Mouse (Mus musculus) neural tube, embryonic 15.5 days (tissue): Measurements from ENCODE around the gene Aip. TPM values are rescaled to one million over a fixed set of nuclear protein-coding genes. Genes with fewer than 3 reads are reported as not detected.

Experiments used
- ATAC-seq: fragments of 200-750 bp; cut with Nextera tagmentation; 2 replicates; pipeline ENCODE4 v1.8.0; 2017; ENCODE audit warnings: mild to moderate bottlenecking, moderate TSS enrichment, moderate library complexity; ENCODE audit not compliant: low FRiP score
- H3K27ac ChIP-seq: fragments of 300-500 bp; sonication (generic); replicated peaks from 2 replicates; pipeline ENCODE4 v1.5.1; 2015; ENCODE audit warnings: mild to moderate bottlenecking, inconsistent platforms
- H3K27me3 ChIP-seq: fragments of 300-500 bp; sonication (generic); replicated peaks from 2 replicates; pipeline ENCODE4 v1.6.1; 2015; ENCODE audit warnings: inconsistent platforms
- H3K36me3 ChIP-seq: fragments of 300-500 bp; sonication (generic); 2 replicates; pipeline ENCODE4 v1.6.1; 2015; ENCODE audit warnings: inconsistent platforms
- H3K4me1 ChIP-seq: fragments of 300-500 bp; sonication (generic); 2 replicates; pipeline ENCODE4 v1.6.1; 2015; ENCODE audit warnings: inconsistent platforms
- H3K4me2 ChIP-seq: fragments of 300-500 bp; sonication (generic); 2 replicates; pipeline ENCODE4 v1.6.1; 2015; ENCODE audit warnings: inconsistent platforms, mild to moderate bottlenecking, moderate library complexity
- H3K4me3 ChIP-seq: fragments of 300-500 bp; sonication (generic); replicated peaks from 2 replicates; pipeline ENCODE4 v1.5.1; 2015; ENCODE audit warnings: mild to moderate bottlenecking, inconsistent platforms
- H3K9ac ChIP-seq: fragments of 300-500 bp; sonication (generic); replicated peaks from 2 replicates; pipeline ENCODE4 v1.6.1; 2015; ENCODE audit warnings: mild to moderate bottlenecking, inconsistent platforms
- H3K9me3 ChIP-seq: fragments of 300-500 bp; sonication (generic); replicated peaks from 2 replicates; pipeline ENCODE4 v1.6.1; 2016; ENCODE audit warnings: inconsistent platforms
- WGBS: fragments of 180-500 bp; shearing (Covaris S2); methylation state at CpG from one replicate; pipeline ENCODE4 v1.1.7; 2015; ENCODE audit warnings: mixed read lengths; 5-methylcytosine and 5-hydroxymethylcytosine counted together
- polyA plus RNA-seq: library from polyadenylated mRNA; unstranded; fragments of >200 nt; fragmentation: Nextera tagmentation; extraction: Ambion mirVana; gene quantifications from 2 replicates; pipeline ENCODE4 v1.2.1, GENCODE M21; 2015

The Aip gene
- 105 and 111 TPM in 2 replicates for polyA plus RNA-seq

DNA sequence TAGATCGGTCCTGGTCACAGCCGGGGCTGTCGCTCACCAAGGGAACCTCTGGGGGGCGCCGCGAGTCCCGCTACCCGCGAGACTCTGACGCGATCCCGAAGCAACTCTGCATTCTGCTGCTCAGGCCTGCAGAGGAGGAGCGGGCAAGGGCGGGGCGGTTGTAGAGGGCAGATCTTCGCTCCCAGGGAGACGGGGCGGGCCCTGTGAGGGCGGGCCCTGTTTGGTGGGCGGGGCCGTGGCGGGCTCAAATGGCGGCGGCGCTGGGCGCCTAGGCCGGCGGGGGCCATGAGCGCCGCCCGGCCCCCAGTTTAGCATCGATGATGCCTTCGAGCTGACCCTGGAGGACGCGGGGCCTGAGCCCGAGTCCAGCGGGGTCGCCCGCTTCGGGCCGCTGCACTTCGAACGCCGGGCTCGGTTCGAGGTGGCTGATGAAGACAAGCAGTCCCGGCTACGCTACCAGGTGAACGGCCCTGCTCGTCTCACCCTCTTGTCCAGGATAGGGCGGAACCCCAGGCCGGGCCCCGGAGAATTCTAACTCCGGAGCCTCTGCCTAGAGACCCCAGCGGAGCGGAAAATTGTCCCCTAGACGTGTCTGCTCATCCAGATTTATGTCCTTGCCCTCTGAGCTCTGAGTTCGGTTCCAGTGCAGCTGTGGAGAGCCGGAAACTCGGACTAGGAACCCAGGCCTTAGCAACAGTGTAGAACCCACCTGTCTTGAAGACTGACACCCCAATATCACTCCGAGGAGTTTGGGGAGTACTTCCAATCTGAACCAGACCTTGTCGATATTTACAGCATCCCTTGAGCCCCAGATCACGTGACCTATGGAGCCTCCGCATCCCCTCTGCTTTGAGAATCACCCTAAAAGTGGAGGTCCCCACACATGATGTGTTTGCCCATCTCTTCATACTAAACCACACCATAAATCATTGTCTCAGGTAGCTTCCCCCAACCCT, at the start of gene Aip:
Gene Aip, minus strand, starts transcription at position 118 of the 956 bp plus-strand sequence.
- H3K9me3 ChIP-seq = no peaks in the 10 kb centered on the region
- H3K4me1 ChIP-seq = peaks cover 31% of the 10 kb centered on the region
- under 1% methylated on average over 63 of the region's 64 CpGs for WGBS
- peaks cover 20% of the 10 kb centered on the region for H3K36me3 ChIP-seq
- peak within 1 kb of the TSS; percentile 87 for H3K4me3 ChIP-seq
- H3K9ac ChIP-seq = peak within 1 kb of the TSS; percentile 85
- no peaks in the 10 kb centered on the region for H3K27me3 ChIP-seq
- peak within 1 kb of the TSS; percentile 80 for H3K27ac ChIP-seq
- H3K4me2 ChIP-seq = peak within 1 kb of the TSS; percentile 70
- peak; percentile 91 for ATAC-seq

- Histone ChIP-seq H3K9ac (no peak overlapping the region), H3K4me3 (no peak overlapping the region), H3K36me3 (no peaks in the 10 kb centered on the region), H3K27ac (no peak overlapping the region), H3K4me1 (peaks cover 25% of the 10 kb centered on the region), H3K9me3 (no peaks in the 10 kb centered on the region), H3K27me3 (no peaks in the 10 kb centered on the region), H3K4me2 (no peak overlapping the region)
- 53% methylated on average over 11 of the region's 11 CpGs for WGBS
- no peak for ATAC-seq
Observed at GRCm38 (mm10) chr19:4172925-4173324, 47.3 kb upstream of the Aip start.

DNA sequence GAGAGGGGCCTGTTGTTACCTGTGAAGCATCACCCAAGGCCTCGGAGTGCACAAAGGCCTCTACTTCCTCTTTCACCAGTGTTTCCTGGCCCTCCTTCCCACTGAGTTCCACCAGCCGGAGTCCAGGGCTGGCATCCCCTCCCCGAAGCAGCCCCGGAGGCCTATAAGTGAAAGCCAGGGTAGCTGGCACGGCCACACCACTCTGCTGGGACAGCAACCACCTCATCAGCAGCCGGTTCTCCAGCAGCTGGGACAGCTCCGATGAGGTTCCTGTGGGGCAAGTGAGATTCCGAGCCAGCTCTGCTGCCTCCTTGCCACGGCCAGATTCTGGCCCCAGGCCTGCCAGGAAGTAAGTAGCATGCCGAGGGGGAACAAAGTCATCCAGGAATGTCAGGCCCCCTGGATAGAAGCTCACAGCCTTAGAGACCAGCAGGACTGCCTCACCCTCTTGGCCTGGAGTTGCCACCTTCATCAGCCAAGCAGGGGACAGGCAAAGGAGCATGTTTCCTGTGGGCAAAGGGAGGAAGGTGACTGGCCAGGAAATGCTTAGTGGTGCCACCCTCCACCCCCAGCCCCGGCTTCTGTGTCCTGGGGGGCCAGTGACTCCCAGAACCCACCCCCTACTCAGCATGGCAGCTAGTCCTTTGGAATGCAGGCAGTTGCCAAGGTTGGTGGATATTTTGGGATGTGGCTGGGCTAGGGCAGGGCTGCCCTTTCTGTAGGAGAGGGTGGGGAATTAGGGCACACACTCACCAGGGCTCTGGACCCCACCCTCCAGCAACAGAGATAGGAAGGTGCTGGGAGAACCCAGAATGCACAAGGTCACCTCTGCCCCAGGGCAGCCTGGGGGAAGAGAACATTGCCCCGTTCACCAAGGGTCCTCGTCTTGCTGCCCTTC, 46.0 kb upstream of the Aip start:
- no peak overlapping the region for H3K27ac ChIP-seq
- 65% methylated on average over 13 of the region's 13 CpGs for WGBS

GRCm38 (mm10) chr19:4170723-4171392, 45.2 kb upstream of the Aip start:
- H3K9ac ChIP-seq = no peak overlapping the region
- no peak overlapping the region for H3K27ac ChIP-seq
- 91% methylated on average over 10 of the region's 10 CpGs for WGBS
- ATAC-seq = no peak
- no peaks in the 10 kb centered on the region for H3K27me3 ChIP-seq
- H3K4me1 ChIP-seq = peaks cover 22% of the 10 kb centered on the region
- no peaks in the 10 kb centered on the region for H3K36me3 ChIP-seq
- no peak overlapping the region for H3K4me2 ChIP-seq
- H3K4me3 ChIP-seq = no peak overlapping the region
- no peaks in the 10 kb centered on the region for H3K9me3 ChIP-seq

More for the DNA sequence above, 46.0 kb upstream of the Aip start:
- no peak overlapping the region for H3K9ac ChIP-seq
- no peaks in the 10 kb centered on the region for H3K36me3 ChIP-seq
- H3K27me3 ChIP-seq = no peaks in the 10 kb centered on the region
- H3K4me3 ChIP-seq = no peak overlapping the region
- no peak for ATAC-seq
- H3K9me3 ChIP-seq = no peaks in the 10 kb centered on the region
- no peak overlapping the region for H3K4me2 ChIP-seq
- peaks cover 25% of the 10 kb centered on the region for H3K4me1 ChIP-seq

DNA sequence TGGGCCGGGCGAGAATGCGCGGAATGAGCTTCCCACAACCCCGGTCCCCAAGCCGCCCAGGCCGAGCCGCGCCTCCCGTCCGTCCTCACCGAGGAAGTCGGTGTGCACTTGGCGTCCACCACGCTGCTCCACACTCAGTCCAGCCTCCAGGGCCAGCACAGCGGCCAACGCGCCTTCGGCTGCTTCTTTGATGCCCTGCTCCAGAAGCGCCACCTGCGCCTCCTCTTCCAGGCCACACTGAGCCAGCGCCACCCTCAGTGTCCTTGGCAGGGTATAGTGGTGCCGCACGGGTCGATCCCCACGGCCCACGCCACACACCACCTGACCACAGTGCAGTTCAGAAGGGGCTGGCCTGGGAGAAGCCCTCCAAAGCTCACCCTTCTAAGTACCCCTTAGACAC, 44.2 kb upstream of the Aip start:
- Histone ChIP-seq H3K9me3 (no peaks in the 10 kb centered on the region), H3K27ac (peak overlapping the region; percentile 93), H3K4me2 (peak overlapping the region; percentile 89), H3K4me1 (peaks cover 13% of the 10 kb centered on the region), H3K9ac (peak overlapping the region; percentile 76), H3K27me3 (no peaks in the 10 kb centered on the region), H3K36me3 (no peaks in the 10 kb centered on the region), H3K4me3 (peak overlapping the region; percentile 47)
- peak; percentile 53 for ATAC-seq
- 7% methylated on average over 26 of the region's 27 CpGs for WGBS

- no peaks in the 10 kb centered on the region for H3K9me3 ChIP-seq
- peak; percentile 95 for ATAC-seq
- H3K27me3 ChIP-seq = no peaks in the 10 kb centered on the region
- H3K36me3 ChIP-seq = no peaks in the 10 kb centered on the region
- H3K27ac ChIP-seq = peak overlapping the region; percentile 93
- under 1% methylated on average over 43 of the region's 43 CpGs for WGBS
- H3K4me2 ChIP-seq = peak overlapping the region; percentile 89
- H3K9ac ChIP-seq = peak overlapping the region; percentile 76
- H3K4me1 ChIP-seq = peaks cover 13% of the 10 kb centered on the region
- peak overlapping the region; percentile 47 for H3K4me3 ChIP-seq
Observed at GRCm38 (mm10) chr19:4169378-4169784, 43.7 kb upstream of the Aip start.

GRCm38 (mm10) chr19:4166678-4167476, 41.2 kb upstream of the Aip start:
- H3K4me3 ChIP-seq = no peak overlapping the region
- H3K4me2 ChIP-seq = no peak overlapping the region
- H3K27ac ChIP-seq = no peak overlapping the region
- 77% methylated on average over 9 of the region's 9 CpGs for WGBS
- H3K36me3 ChIP-seq = no peaks in the 10 kb centered on the region
- H3K9me3 ChIP-seq = no peaks in the 10 kb centered on the region
- H3K9ac ChIP-seq = no peak overlapping the region
- H3K4me1 ChIP-seq = peaks cover 28% of the 10 kb centered on the region
- no peaks in the 10 kb centered on the region for H3K27me3 ChIP-seq
- no peak for ATAC-seq

DNA sequence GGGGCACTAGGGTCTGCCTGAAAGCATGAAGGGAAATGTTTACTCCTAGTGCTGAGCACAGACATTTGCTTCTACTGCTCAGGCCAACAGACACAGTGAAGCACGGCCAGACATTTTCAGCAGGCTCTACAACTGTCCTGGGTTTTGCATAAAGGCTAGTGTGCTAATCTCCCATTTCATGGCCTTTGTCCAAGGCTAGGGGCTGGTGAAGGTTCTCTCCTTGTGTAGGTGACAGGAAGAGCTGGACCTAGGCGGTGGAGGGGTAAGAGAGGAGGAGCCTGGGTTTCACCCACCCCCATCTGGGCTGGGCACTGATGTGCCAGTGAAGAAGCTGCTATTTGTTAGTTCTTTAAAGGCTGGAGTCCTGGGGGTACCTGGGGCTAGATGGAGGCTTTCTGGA, 39.1 kb upstream of the Aip start:
- Histone ChIP-seq H3K27ac (no peak overlapping the region), H3K9ac (no peak overlapping the region), H3K4me1 (peaks cover 26% of the 10 kb centered on the region), H3K36me3 (peaks cover 18% of the 10 kb centered on the region), H3K4me2 (no peak overlapping the region), H3K27me3 (no peaks in the 10 kb centered on the region), H3K9me3 (no peaks in the 10 kb centered on the region), H3K4me3 (no peak overlapping the region)
- WGBS = 74% methylated on average over 2 of the region's 2 CpGs
- no peak for ATAC-seq

DNA sequence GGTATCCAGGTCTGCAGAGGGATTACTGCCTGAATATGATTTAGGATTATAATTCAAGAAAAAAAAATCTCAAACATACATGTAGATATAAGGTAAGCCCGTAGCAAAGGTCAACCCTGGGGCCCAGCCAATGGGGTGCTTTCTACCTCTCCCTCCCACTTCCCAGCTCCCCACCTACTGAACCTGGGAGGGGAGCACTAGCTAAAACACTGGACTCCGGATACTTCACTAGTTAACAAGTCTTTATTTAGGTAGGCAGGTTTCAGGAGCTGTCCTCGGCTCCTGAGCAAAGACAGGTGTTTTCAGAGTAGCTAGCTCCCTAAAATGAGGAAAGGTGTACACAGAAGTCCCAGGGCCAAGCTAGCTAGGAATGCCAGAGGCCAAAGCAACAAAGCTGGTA, 38.4 kb upstream of the Aip start:
- Histone ChIP-seq H3K27me3 (no peaks in the 10 kb centered on the region), H3K27ac (peak overlapping the region; percentile 88), H3K9me3 (no peaks in the 10 kb centered on the region), H3K4me1 (peaks cover 23% of the 10 kb centered on the region), H3K4me3 (no peak overlapping the region), H3K4me2 (peak overlapping the region; percentile 93; the same call in 1 of the 2 replicates), H3K36me3 (peaks cover 24% of the 10 kb centered on the region), H3K9ac (0 out of 2 replicates have a peak overlapping the region, but pooled peaks have one; percentile 74)
- WGBS = 89% methylated on average over 3 of the region's 3 CpGs
- no peak for ATAC-seq

GRCm38 (mm10) chr19:4163543-4163887, 37.9 kb upstream of the Aip start:
- no peaks in the 10 kb centered on the region for H3K9me3 ChIP-seq
- H3K27me3 ChIP-seq = no peaks in the 10 kb centered on the region
- peaks cover 30% of the 10 kb centered on the region for H3K36me3 ChIP-seq
- peak overlapping the region; percentile 74 for H3K9ac ChIP-seq
- H3K27ac ChIP-seq = peak overlapping the region; percentile 88
- ATAC-seq = 0 out of 2 replicates have a peak, but pooled peaks have one; percentile 9
- H3K4me3 ChIP-seq = peak overlapping the region; percentile 59
- 39% methylated on average over 4 of the region's 4 CpGs for WGBS
- peak overlapping the region; percentile 93 for H3K4me2 ChIP-seq
- peaks cover 23% of the 10 kb centered on the region for H3K4me1 ChIP-seq
